Mouse (Mus musculus) intestine, embryonic 15.5 days (tissue): ENCODE data around the gene Aldoart2. TPM values are rescaled to one million over a fixed set of nuclear protein-coding genes. Genes with fewer than 3 reads are reported as not detected.
"Not testable (repeated sequence)": the region's sequence is repeated elsewhere in the genome, so short reads cannot be mapped to it uniquely, and the experiment has no call there.

ENCODE experiments used
- ATAC-seq: fragments of 200-750 bp; cut with Nextera tagmentation; 2 replicates; pipeline ENCODE4 v1.8.0; 2017; ENCODE audit warnings: moderate TSS enrichment, moderate library complexity
- H3K27ac ChIP-seq: fragments of 300-500 bp; sonication (generic); 2 replicates; pipeline ENCODE4 v1.5.1; 2015; ENCODE audit warnings: mild to moderate bottlenecking, inconsistent platforms
- H3K27me3 ChIP-seq: fragments of 300-500 bp; sonication (generic); replicated peaks from 2 replicates; pipeline ENCODE4 v1.6.1; 2015; ENCODE audit warnings: inconsistent platforms
- H3K36me3 ChIP-seq: fragments of 300-500 bp; sonication (generic); 2 replicates; pipeline ENCODE4 v1.6.1; 2015; ENCODE audit warnings: inconsistent platforms
- H3K4me1 ChIP-seq: fragments of 300-500 bp; sonication (generic); replicated peaks from 2 replicates; pipeline ENCODE4 v1.6.1; 2015; ENCODE audit warnings: inconsistent platforms
- H3K4me2 ChIP-seq: fragments of 300-500 bp; sonication (generic); replicated peaks from 2 replicates; pipeline ENCODE4 v1.6.1; 2015; ENCODE audit warnings: mild to moderate bottlenecking, inconsistent platforms
- H3K4me3 ChIP-seq: fragments of 300-500 bp; sonication (generic); replicated peaks from 2 replicates; pipeline ENCODE4 v1.5.1; 2015; ENCODE audit warnings: inconsistent platforms
- H3K9ac ChIP-seq: fragments of 300-500 bp; sonication (generic); 2 replicates; pipeline ENCODE4 v1.6.1; 2015; ENCODE audit warnings: inconsistent platforms
- H3K9me3 ChIP-seq: fragments of 300-500 bp; sonication (generic); 2 replicates; pipeline ENCODE4 v1.6.1; 2016; ENCODE audit warnings: inconsistent platforms
- WGBS: fragments of 180-500 bp; shearing (Covaris S2); methylation state at CpG from one replicate; pipeline ENCODE4 v1.1.7; 2015; 5-methylcytosine and 5-hydroxymethylcytosine counted together
- polyA plus RNA-seq: library from polyadenylated mRNA; unstranded; fragments of >200 nt; fragmentation: Nextera tagmentation; extraction: Ambion mirVana; gene quantifications from 2 replicates; pipeline ENCODE4 v1.2.1, GENCODE M21; 2015

Aldoart2 gene
- polyA plus RNA-seq, 1 experiment from 2014 or later = 0.09 TPM

DNA sequence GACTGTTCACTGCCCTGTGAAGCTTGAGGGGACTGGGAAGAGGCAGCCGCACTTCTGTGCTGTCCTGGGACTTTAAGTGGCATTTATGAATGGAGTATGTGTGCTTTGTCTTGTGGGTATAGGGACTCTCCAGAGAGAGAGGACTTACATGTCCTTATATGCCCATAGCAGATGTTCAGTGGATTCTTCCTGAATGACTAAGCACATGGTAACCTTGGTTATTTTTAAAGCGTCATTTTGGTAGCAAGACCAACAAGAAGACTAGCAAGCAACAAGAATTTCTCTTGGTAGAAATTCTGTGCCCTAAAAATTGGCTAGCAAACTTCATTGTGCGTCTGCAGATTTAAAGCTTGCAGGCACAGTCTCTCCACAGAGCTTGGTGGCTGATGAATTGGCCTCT is 1.3 kb upstream of the Aldoart2 start:
- no peak overlapping the region for H3K9ac ChIP-seq
- H3K9me3 ChIP-seq = no peaks in the 10 kb centered on the region
- H3K4me1 ChIP-seq = no peaks in the 10 kb centered on the region
- H3K4me3 ChIP-seq = no peak overlapping the region
- no peak overlapping the region for H3K27ac ChIP-seq
- 93% methylated on average over 3 of the region's 3 CpGs for WGBS
- ATAC-seq = no peak
- no peaks in the 10 kb centered on the region for H3K36me3 ChIP-seq
- no peaks in the 10 kb centered on the region for H3K27me3 ChIP-seq
- H3K4me2 ChIP-seq = no peak overlapping the region

DNA sequence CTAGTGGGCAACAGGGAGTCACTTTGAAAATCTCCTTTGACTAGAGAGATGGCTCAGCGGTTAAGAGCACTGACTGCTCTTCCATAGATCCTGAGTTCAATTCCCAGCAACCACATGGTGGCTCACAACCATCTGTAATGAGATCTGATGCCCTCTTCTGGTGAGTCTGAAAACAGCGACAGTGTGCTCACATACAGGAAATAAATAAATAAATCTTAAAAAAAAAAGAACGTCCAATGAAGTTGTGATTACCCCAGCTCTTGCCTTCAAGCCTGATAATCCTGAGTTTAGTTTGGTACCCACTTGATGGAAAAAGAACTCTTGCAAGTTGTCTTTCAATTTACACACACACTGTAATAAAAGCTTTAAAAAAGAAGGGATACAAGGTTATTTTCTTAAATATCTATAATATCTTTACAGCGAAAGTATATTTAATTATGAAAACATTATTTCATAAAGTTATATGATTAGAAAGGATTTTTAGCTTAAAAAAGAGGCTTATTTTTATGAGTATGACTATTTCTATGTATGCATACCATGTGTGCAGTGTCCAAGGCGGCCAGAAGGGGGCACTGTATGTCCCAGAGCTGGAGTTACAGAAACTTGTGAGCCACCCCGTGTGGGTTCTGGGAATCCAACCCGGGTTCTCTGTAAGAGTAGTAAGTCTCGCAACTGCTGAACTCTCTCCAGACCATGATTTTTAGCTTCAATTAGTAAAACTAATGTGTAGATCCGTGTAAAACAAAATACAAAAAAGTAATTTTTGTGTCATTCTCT is 664 bp upstream of the Aldoart2 start:
- H3K4me3 ChIP-seq = no peak overlapping the region
- no peaks in the 10 kb centered on the region for H3K9me3 ChIP-seq
- H3K36me3 ChIP-seq = no peaks in the 10 kb centered on the region
- H3K9ac ChIP-seq = no peak overlapping the region
- WGBS = 83% methylated on average over 9 of the region's 9 CpGs
- no peaks in the 10 kb centered on the region for H3K27me3 ChIP-seq
- H3K27ac ChIP-seq = no peak overlapping the region
- H3K4me1 ChIP-seq = no peaks in the 10 kb centered on the region
- ATAC-seq = no peak
- H3K4me2 ChIP-seq = no peak overlapping the region

GRCm38 (mm10) chr12:55565867-55566266 is 828 bp downstream of the Aldoart2 start:
- H3K4me2 ChIP-seq = no peak overlapping the region
- H3K27me3 ChIP-seq = no peaks in the 10 kb centered on the region
- no peak overlapping the region for H3K9ac ChIP-seq
- no peaks in the 10 kb centered on the region for H3K36me3 ChIP-seq
- no peak overlapping the region for H3K4me3 ChIP-seq
- no peak for ATAC-seq
- 74% methylated on average over 9 of the region's 9 CpGs for WGBS
- H3K27ac ChIP-seq = no peak overlapping the region
- H3K4me1 ChIP-seq = no peaks in the 10 kb centered on the region
- no peaks in the 10 kb centered on the region for H3K9me3 ChIP-seq

- H3K27ac ChIP-seq = no peak overlapping the region
- no peaks in the 10 kb centered on the region for H3K27me3 ChIP-seq
- no peaks in the 10 kb centered on the region for H3K36me3 ChIP-seq
- H3K4me3 ChIP-seq = no peak overlapping the region
- no peak overlapping the region for H3K4me2 ChIP-seq
- H3K9ac ChIP-seq = no peak overlapping the region
- H3K4me1 ChIP-seq = no peaks in the 10 kb centered on the region
- no peak for ATAC-seq
- WGBS = 74% methylated on average over 5 of the region's 5 CpGs
- H3K9me3 ChIP-seq = no peaks in the 10 kb centered on the region
Measured at GRCm38 (mm10) chr12:55566837-55567236, 1.8 kb downstream of the Aldoart2 start.

DNA sequence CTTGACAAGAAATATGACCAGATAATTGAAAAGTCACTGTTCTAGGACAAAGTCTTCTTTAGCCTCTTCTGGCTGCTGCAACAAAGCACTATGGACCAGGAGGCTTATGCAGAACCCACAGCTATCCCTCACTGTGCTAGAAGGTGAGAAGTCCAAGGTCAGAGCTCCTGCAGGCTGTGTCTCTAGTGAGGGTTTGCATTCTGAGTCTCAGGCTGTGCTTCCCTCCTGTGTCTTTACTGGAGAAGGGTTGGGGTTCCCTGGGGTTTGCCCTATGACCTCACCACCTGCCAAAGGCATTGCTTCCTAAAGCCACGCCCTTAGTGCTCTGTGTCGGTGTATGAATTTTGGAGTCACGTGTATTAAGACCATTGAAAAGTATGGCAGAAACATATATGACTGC is 3.4 kb downstream of the Aldoart2 start:
- no peak for ATAC-seq
- Histone ChIP-seq H3K4me1 (no peaks in the 10 kb centered on the region), H3K36me3 (no peaks in the 10 kb centered on the region), H3K4me2 (no peak overlapping the region), H3K9ac (no peak overlapping the region), H3K27ac (no peak overlapping the region), H3K27me3 (no peaks in the 10 kb centered on the region), H3K9me3 (no peaks in the 10 kb centered on the region), H3K4me3 (no peak overlapping the region)
- WGBS = 87% methylated on average over 3 of the region's 3 CpGs

GRCm38 (mm10) chr12:55569676-55570075 is 4.6 kb downstream of the Aldoart2 start:
- Histone ChIP-seq H3K9ac (no peak overlapping the region), H3K9me3 (no peaks in the 10 kb centered on the region), H3K36me3 (no peaks in the 10 kb centered on the region), H3K4me2 (no peak overlapping the region), H3K4me3 (no peak overlapping the region), H3K27me3 (no peaks in the 10 kb centered on the region), H3K4me1 (no peaks in the 10 kb centered on the region), H3K27ac (no peak overlapping the region)
- WGBS = 63% methylated on average over 6 of the region's 6 CpGs
- ATAC-seq = no peak

- no peak overlapping the region for H3K4me3 ChIP-seq
- no peak for ATAC-seq
- WGBS = 89% methylated on average over 9 of the region's 9 CpGs
- H3K27me3 ChIP-seq = no peaks in the 10 kb centered on the region
- no peak overlapping the region for H3K9ac ChIP-seq
- H3K36me3 ChIP-seq = no peaks in the 10 kb centered on the region
- no peaks in the 10 kb centered on the region for H3K9me3 ChIP-seq
- no peak overlapping the region for H3K4me2 ChIP-seq
- no peak overlapping the region for H3K27ac ChIP-seq
- no peaks in the 10 kb centered on the region for H3K4me1 ChIP-seq
Measured at GRCm38 (mm10) chr12:55570646-55571045, 5.6 kb downstream of the Aldoart2 start.

GRCm38 (mm10) chr12:55571181-55571580 is 6.1 kb downstream of the Aldoart2 start:
- no peaks in the 10 kb centered on the region for H3K36me3 ChIP-seq
- H3K9ac ChIP-seq = no peak overlapping the region
- H3K27me3 ChIP-seq = no peaks in the 10 kb centered on the region
- ATAC-seq = no peak
- WGBS = 85% methylated on average over 11 of the region's 11 CpGs
- no peak overlapping the region for H3K4me3 ChIP-seq
- no peak overlapping the region for H3K27ac ChIP-seq
- no peaks in the 10 kb centered on the region for H3K9me3 ChIP-seq
- no peak overlapping the region for H3K4me2 ChIP-seq
- no peaks in the 10 kb centered on the region for H3K4me1 ChIP-seq

- Histone ChIP-seq H3K4me1 (no peaks in the 10 kb centered on the region), H3K4me3 (no peak overlapping the region), H3K9me3 (no peaks in the 10 kb centered on the region), H3K27ac (no peak overlapping the region), H3K4me2 (no peak overlapping the region), H3K27me3 (no peaks in the 10 kb centered on the region), H3K36me3 (no peaks in the 10 kb centered on the region), H3K9ac (no peak overlapping the region)
- 77% methylated on average over 10 of the region's 10 CpGs for WGBS
- ATAC-seq = no peak
Measured at GRCm38 (mm10) chr12:55571661-55572060, 6.6 kb downstream of the Aldoart2 start.

- H3K27ac ChIP-seq = no peak overlapping the region
- no peaks in the 10 kb centered on the region for H3K9me3 ChIP-seq
- H3K4me1 ChIP-seq = no peaks in the 10 kb centered on the region
- H3K36me3 ChIP-seq = no peaks in the 10 kb centered on the region
- H3K9ac ChIP-seq = no peak overlapping the region
- H3K4me3 ChIP-seq = no peak overlapping the region
- no peak overlapping the region for H3K4me2 ChIP-seq
- H3K27me3 ChIP-seq = no peaks in the 10 kb centered on the region
- ATAC-seq = no peak
Measured at GRCm38 (mm10) chr12:55573089-55573488, 8.1 kb downstream of the Aldoart2 start.

DNA sequence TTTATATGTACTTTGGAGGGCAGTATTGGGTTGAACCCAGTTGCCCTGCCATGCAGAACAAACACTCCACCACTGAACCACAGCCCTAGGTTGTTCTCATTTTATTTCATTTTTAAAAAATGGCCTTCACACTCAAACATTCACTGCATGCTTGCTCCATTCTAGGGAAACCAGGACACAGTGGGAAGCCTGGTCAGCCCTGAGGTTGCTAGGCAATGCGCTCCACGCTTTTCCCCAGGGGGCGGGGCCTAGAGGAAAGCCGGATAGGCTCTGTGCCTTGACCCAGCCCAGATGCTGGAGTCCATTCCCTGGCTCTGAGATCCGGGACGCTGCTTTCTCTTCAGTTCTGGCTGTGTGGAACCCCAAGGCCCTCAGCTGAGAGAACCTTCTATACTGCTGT is 8.8 kb downstream of the Aldoart2 start:
- no peaks in the 10 kb centered on the region for H3K36me3 ChIP-seq
- 7% methylated on average over 6 of the region's 6 CpGs for WGBS
- no peaks in the 10 kb centered on the region for H3K27me3 ChIP-seq
- ATAC-seq = peak; percentile 53; the same call in 1 of the 2 replicates
- no peaks in the 10 kb centered on the region for H3K4me1 ChIP-seq
- H3K27ac ChIP-seq = no peak overlapping the region
- H3K4me2 ChIP-seq = no peak overlapping the region
- no peak overlapping the region for H3K4me3 ChIP-seq
- H3K9ac ChIP-seq = no peak overlapping the region
- H3K9me3 ChIP-seq = no peaks in the 10 kb centered on the region

- ATAC-seq, H3K9me3 ChIP-seq, H3K9ac ChIP-seq, H3K4me3 ChIP-seq, H3K27me3 ChIP-seq, H3K4me2 ChIP-seq, H3K4me1 ChIP-seq, H3K27ac ChIP-seq, H3K36me3 ChIP-seq: not testable (repeated sequence)
- 56% methylated on average over 9 of the region's 9 CpGs for WGBS
Measured at GRCm38 (mm10) chr12:55586936-55587335, 21.9 kb downstream of the Aldoart2 start.

- Histone ChIP-seq H3K9ac (no peak overlapping the region), H3K4me1 (peaks cover 21% of the 10 kb centered on the region), H3K27me3 (peaks cover 43% of the 10 kb centered on the region), H3K27ac (no peak overlapping the region), H3K36me3 (no peaks in the 10 kb centered on the region), H3K9me3 (no peaks in the 10 kb centered on the region), H3K4me3 (peak overlapping the region; percentile 45), H3K4me2 (peak overlapping the region; percentile 88)
- ATAC-seq = no peak
- 7% methylated on average over 7 of the region's 7 CpGs for WGBS
Measured at GRCm38 (mm10) chr12:55598537-55598886, 33.5 kb downstream of the Aldoart2 start.
